Mouse (Mus musculus): ENCODE measurements around the gene Pde1c. TPM values are rescaled to one million over a fixed set of nuclear protein-coding genes. Genes with fewer than 3 reads are reported as not detected.

Gene Pde1c
- total RNA-seq, 4 experiments from 2014 or later, result 5.0 to 7.2 (median 5.5) TPM

DNA sequence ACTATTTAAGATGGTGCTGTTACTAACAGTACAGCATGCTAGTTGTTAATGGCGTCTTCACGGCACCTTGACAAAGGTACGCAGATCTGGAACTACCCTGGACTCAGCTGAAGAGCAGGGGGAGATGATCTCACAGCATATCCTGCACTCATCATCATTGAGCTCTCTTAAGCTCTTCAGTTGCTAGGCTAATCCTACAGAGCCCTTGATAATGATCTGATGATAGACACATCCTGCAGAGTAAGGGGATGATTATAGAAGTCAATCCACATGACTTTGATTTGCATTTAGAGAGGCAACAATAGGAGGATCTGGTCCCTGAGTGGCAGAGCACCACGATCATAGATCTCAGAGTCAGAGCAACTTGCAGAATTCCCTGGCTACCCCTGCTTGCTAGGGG is 236.8 kb downstream of the Pde1c start:
- no peak for DNase-seq (ENCODE audit: low spot score in 2 of 2)

DNA sequence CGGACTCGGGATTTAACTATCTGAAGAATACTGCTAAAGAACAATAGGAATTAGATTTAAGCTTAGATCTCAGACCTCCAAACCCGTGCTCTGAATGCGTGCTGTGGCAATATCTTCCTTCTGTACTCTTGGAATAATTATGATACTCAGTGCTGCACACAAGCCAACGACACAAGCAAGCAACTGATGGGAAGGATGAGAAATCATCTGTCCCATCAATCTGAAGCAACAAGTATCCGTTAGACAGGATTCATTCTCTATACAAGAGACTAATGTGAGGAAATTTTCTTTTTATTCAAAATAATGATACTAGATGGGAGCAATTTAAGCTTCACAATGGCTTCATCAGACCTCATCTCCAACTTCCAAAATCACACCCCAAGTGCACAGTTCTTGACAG is 237.5 kb downstream of the Pde1c start:
- no peak for DNase-seq (ENCODE audit: low spot score in 2 of 2)

DNA sequence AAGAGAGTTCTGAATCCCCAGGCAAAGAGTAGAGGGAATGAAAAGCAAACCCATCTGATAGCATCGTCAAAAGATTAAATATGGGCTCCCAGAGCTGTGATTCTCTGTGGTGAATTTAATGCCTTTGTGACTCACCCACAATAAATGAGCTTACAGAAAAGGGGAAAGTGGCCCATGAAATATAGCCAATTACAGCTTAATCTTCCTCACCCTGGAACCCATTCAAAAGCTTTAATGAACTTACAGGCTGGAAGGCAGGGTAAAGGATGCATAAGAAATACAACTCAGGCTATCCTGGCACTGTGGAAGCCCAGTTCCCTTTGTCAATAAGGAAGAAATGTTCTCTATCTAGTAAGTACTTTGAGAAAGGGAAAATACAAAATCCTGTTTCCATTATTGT is 240.8 kb downstream of the Pde1c start:
- no peak for DNase-seq (ENCODE audit: low spot score in 2 of 2)

DNA sequence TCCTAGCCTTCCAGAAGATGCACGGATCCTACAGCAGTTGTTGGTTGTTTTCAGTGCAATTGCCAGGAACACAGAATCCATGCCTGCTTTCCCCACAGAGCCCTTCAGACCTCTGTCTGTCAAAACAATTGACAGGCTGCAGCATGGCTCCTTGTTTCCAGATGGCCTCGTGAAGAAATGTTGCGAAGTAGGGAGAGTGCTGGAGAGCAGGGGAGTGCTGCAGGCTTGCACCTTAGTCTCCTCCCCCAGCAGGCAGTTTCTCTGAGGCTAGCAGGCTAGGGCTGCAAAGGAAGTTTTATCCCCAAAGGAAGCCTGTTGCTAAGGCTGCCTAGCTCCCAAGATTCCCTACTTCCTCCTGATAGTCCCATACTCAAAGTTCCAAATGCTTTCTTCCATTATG is 246.1 kb downstream of the Pde1c start:
- no peak for DNase-seq (ENCODE audit: low spot score in 2 of 2)

DNA sequence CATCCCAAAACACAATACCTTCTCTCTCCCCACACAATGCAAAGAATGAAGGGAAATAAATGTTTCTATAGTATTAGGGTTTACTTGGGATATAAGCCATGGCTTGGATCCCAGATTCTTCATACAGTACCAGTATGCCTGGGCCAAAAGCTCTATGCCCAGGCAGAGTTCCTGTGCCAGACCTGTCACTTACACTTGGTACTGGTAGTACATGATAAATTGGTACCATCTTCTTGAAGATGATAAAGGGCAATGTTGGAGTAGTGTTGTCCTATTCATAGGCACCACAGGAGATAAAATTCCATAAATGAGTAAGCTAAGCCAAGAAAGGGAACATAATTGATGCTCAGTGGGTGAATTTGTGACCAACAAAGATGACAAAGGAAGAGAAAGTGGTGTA is 258.6 kb downstream of the Pde1c start:
- no peak for DNase-seq (ENCODE audit: low spot score in 2 of 2)

DNA sequence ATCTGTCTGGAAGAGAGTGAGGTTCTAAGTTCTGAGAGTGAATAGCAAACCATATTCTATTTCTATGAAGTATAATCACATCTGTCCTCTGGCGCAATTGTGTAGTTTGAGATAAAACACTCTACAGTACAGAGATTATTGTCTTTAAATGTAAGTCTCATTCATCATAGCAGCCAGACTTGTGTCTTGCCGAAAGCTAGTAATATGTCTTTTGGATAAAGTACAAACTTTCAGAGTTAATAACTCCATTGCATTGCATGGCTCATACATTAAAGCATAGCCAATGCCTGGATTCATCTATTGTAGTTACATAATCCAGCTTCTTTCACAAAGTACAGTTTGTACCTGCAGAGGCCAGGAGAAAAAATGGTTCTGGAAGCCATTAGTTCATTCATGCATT is 262.8 kb downstream of the Pde1c start:
- DNase-seq (ENCODE audit: low spot score in 2 of 2), result no peak

DNA sequence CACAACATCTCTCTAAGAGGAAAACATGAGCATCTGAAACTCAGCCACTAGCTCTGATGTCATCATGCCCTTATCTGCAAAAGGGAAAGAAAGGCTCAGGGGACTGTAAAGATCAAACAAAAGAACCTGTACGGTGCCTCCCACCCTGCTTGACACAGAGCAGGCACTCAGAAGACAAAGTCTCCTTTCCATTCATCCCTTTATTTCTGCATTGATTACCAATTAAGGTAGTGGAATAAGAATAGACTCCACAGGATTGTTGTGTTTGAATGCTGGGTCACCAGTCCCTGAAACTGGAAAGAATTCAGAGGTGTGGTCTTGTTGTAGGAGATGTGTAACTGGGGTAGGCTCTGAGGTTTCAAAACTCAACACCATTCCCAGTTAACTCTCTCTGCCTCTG is 276.7 kb downstream of the Pde1c start:
- no peak for DNase-seq (ENCODE audit: low spot score in 2 of 2)

DNA sequence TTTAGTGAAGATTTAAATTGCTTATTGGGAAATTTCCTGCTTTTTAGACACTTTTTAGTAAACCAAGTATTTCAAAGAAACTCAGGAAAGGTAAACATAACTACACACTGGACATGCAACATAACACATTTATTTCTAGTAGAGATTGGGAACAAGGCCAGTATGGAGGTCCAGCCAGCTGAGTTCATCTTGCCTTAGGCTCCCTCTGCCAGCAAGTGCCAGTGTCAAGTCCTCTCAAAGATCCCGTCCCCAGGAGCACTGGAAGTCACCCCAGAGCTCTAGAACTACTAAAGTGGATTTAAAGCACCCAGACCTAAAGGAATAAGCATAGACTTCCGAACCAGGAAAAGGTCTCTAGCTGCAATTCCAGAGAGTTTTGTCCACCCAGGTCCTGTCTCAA is 279.6 kb downstream of the Pde1c start:
- DNase-seq (ENCODE audit: low spot score in 2 of 2), result no peak

DNA sequence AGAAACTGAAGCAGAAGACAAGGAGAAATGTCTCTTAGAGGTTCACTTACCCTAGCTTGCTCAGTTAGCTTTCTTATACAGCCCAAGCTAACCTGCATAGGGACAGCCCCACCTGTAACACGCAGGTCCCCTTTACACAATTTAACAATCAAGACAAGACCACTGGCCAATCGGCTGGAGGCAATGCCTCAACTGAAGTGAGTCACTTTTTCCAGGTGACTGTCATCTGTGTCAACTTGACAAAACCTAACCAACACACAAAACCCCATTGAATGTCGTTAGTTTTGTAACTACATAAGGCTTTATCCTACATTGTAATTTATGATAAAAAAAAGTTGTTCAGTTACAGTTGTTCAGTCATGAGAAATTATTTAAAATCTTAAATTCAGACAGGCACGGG is 284.1 kb downstream of the Pde1c start:
- no peak for DNase-seq (ENCODE audit: low spot score in 2 of 2)

DNA sequence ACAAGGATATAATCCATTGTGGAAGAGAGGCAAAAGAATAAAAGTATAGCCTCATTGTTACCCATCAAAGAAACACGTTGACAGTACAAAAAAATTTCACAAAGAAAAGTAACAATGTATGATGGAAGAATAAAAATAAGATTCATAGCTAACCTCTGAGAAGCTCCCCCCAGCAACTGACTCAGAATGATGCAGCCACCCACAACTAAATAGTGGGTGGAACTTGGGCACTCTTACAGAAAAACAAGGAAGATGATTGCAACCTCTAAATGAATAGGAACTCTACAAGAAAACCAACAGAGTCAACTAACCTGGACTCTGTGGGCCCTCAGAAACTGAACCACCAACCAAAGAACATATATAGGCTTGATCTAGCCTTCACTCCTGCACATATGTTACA is 293.4 kb downstream of the Pde1c start:
- DNase-seq (ENCODE audit: low spot score in 2 of 2), result no peak

DNA sequence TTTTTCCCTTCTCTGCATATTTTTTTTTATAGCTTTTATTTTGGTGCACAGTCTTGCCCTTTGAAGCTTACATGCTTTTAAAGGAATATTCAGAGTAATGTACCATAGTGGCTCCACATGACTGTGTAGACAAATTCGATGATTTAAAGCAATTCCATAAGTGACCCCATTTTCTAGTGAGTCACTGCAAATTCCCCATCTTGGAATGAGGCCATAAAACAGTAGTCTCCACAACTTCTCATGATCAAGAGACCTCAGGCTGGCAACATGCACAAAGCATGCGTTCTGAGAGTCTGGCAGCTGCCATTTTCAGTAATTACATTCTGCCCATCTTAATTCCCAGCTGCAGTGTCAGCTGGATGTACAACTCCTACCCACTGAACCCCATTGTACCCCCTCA is 297.2 kb downstream of the Pde1c start:
- no peak for DNase-seq (ENCODE audit: low spot score in 2 of 2)

DNA sequence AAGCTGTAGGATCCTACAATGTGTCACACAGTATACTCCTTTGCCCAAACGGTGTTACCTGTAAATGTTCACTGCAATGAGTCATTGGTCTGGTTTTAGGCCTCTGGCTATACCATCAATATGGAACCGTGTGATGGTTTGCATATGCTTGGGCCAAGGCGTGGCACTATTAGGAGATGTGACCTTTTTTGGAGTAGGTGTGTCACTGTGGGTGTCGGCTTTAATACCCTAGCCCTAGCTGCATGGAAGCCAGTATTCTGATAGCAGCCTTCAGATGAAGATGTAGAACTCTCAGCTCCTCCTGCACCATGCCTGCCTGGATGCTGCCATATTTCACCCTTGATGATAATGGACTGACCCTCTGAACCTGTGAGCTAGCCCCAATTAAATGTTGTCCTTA is 304.4 kb downstream of the Pde1c start:
- DNase-seq (ENCODE audit: low spot score in 2 of 2), result no peak

DNA sequence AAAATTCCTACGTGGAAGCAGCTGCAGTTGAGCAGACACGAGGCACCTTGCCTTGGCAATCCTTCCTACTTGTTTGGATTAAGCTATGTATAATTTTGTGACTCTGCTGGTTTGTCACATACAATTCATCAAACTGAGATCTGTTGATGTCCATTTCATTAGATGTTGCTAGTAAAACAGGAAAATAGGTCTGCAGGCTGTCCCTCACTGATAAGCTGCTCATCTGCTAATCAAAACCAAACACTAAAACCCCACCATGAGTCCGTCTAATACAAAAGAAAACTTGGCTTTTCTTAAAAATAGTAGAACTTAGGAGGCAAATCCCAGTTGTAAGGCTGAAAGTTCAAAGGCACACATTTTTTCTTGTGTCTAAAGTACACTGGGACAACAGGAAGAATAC is 308.8 kb downstream of the Pde1c start:
- no peak for DNase-seq (ENCODE audit: low spot score in 2 of 2)

DNA sequence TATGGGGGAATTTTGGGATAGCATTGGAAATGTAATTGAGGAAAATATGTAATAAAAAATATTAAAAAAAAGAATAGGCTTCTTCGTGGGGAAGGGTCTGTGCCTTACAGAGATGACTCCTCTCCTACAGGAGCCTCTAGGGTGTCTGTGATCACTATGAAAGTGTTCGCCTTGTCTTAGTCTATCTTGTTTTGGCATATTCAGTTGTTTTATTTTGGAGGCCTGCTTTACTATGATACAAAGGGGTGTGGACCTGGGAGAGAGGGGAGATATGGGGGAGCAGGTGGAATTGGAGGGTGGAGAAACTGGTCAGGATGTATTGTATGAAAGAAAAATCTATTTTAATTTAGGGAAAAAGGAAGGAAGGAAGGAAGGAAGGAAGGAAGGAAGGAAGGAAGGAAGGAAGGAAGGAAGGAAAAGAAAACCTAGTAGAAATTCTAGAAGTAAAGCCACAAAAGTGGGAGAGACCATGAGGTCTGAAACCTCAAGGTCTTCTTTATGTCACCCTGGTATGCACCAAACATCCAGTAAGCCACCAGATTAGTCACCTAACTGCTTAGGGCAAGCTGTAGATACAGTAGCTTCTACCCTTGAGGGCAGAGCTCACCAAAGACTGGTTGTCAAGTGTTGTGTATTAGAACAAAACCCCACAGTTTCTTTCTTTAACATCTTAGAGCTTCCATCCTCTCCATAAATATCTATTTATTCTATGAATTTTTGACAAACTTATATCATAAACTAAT is 311.2 kb downstream of the Pde1c start:
- DNase-seq (ENCODE audit: low spot score in 2 of 2), result no peak

DNA sequence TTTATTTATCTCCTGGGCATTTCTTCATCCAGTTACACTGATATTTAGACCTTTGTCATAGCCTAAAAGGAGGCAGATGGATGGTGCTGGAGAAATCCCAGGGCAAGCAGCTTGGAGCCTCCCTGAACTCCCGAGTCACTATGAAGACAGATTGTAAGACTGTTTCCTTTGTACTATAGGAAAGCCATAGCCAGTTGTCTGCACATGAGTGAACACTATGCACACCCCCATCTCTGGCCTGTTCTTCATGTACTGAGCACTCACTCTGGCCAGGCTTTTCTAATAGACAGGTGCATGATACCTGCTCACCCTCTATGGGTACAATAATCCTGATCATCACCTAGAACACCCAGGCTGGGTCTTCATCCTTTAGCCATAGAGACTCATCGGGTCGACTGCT is 318.8 kb downstream of the Pde1c start:
- no peak for DNase-seq (ENCODE audit: low spot score in 2 of 2)

DNA sequence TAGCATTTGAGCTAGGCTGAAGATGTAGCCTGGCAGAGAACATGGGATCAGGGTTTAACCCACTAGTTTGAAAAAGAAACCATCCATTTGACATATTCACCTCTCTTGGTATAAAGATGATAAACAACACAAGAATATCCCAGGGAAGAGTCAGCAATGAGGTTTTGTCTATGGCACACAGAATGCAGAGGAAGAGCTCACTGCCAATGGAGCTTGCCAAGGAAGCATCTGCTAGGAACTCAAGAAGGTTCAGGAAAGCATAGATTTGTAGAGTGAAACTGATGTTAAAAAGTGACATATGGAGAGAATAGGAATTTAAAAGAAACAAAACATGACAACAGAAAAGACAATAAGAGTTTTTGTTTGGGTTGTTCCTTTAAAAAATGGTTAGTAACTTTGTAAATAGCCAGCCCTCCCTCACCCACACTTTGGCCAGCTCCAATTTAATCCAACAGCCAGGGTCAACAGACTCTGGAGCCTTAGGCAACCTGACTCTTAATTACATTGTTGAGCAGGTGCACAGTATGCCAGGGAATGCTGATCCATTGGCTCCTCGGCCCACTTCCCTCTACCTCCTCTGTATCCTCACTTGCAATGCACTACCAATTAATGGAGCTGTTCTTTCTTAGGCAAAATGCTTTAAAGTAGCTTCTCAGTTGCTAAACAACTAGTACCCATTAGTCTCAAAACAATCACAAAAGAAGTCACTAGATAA is 377.3 kb downstream of the Pde1c start:
- no peak for DNase-seq (ENCODE audit: low spot score in 2 of 2)

DNA sequence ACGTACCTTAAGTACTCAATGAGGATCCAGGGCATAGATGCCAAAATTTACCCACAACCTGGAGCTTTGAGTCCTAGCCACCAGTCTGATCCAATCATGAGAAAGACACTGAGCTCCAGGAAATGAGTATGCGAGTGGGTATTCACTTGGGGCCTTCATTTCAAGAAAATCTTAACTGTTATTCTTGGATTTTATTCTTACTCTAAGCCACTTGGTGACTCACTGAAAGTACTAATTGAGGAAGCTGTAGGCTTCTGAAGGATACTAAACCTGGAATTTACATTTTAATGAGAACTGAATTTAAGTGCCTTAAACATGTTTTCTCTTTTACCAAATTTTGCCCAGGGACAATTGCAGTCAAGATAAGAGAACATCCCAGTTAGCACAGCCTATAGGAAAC is 392.4 kb downstream of the Pde1c start:
- no peak for DNase-seq (ENCODE audit: low spot score in 2 of 2)

DNA sequence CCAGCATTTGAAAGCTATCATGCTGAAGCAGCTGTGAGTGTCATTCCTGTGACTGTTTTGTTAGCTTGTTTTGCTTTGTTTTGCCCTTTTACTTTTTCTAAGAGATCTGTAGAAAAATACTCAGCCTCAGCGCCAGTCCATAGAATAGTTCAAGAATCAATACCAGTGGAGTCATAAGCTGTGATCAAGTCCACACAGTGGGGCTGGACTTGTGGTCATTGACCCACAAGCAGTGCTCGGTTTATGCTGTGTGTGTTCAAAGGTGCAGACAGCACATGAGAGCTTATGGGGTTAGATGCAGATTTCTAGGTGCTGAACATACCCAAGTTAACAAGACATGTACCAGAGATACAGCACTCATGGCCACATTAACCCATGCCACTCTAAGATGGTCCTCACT is 396.7 kb downstream of the Pde1c start:
- DNase-seq (ENCODE audit: low spot score in 2 of 2), result no peak

DNA sequence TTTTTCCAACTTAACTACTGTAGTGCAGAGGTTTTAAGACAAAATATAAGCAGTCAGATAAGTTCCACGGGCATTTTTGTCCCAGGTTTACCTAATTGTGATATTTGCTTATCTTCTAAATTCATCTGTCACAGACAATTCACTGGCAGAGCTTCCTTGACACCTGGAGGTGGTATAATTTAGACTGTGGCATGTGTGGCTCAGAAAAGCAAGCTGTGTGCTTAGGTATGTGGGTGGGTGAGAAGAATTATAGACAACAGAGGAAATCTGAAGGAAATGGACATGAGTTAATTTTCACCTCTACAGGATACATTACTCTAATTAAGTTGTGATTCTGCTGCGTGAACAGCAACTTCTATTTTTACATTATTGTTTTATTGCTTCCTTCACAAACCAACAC is 400.2 kb downstream of the Pde1c start:
- no peak for DNase-seq (ENCODE audit: low spot score in 2 of 2)

DNA sequence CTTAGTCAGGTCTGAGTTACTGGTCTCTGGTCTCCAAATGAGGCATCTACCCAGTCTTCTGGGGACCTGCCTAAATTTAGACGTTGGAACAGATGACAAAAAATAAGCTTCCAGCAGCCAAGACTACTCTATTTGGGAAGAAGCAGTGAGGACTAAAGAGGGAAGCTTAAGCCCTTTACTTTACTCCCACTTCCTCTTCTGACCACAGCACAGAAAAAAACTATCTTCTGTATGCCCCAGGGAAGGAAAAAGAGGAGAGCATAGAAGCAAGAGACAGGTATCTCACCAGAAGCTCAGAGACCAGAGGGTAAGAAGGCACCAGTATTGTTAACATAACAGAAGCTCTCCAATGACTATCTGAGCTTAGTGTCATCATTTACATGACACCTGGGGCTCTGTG is 410.7 kb downstream of the Pde1c start:
- DNase-seq (ENCODE audit: low spot score in 2 of 2), result no peak

DNA sequence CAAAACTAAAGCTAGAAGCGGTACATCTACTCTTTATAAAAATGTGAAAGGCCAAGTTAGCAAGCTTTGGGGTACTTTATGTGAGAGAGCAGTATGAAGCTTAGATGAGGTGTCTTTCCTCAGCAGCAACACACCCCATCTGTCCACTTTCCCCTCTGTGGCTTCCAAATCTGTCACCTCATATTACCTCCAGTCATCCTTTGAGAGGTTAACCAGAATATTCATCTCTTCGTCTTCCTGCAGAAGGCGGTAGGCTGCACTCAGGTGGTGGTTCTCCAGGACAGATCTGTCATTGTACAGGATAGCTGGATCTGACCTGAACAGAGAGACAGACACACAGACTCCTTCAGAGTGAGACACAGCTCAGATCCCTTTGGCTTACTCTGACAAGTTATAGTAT is 412.1 kb downstream of the Pde1c start:
- DNase-seq (ENCODE audit: low spot score in 2 of 2), result no peak

DNA sequence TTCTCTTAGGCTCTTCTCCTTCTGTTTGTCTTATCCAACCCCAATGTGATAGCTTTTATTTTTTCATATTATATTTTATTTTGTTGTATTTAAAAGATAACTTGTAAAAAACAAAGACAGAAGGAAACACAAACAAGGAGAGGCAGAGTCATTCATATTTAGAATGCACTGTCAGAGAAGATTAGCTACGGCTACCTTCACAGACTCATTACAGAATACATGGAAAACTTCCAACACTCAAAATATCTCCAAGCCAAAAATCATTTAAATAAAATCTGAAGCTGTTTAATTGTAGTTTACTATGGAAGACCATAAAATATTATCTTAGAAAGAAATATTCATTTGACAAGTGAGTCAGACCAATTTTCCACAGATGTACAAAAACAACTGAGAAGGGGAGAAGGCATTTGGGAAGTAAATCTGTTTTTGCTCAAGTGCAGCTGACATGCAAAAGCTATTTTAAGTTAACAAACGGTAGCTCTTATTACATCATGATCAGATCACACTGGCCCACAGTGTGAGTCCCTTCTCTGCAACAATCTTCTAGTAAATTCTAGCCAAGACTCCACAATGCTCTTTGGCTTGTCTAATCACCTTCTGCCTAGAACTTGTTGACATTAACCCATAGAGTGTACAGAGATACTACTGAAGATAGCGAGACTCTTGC is 438.3 kb downstream of the Pde1c start:
- DNase-seq (ENCODE audit: low spot score in 2 of 2), result peak in 1 of 2 experiments; percentile 5
